Mouse (Mus musculus) embryonic fibroblast, embryonic 13.5 days (primary cell): Measurements from ENCODE around the gene Hemgn. TPM values are rescaled to one million over a fixed set of nuclear protein-coding genes. Genes with fewer than 3 reads are reported as not detected.

Experiments
- H3K27ac ChIP-seq: 2 replicates; pipeline ENCODE4 v1.5.1; 2012; ENCODE audit warnings: low read length, control low read depth, inconsistent platforms; ENCODE audit not compliant: insufficient read depth
- H3K4me1 ChIP-seq: 2 replicates; pipeline ENCODE4 v1.6.1; 2011; ENCODE audit warnings: low read length; ENCODE audit not compliant: control insufficient read depth, insufficient read depth
- H3K4me3 ChIP-seq: 2 replicates; pipeline ENCODE4 v1.5.1; 2011; ENCODE audit warnings: mild to moderate bottlenecking, control low read depth, low read length; ENCODE audit not compliant: insufficient read depth
- CTCF ChIP-seq: IDR thresholded peaks from 2 replicates; pipeline ENCODE4 v1.5.1; 2011; ENCODE audit warnings: mild to moderate bottlenecking, control low read depth, low read length, moderate library complexity, borderline replicate concordance; ENCODE audit not compliant: insufficient read depth
- POLR2A ChIP-seq: IDR thresholded peaks from 2 replicates; pipeline ENCODE4 v1.6.1; 2011; ENCODE audit warnings: low read depth, mild to moderate bottlenecking, control low read depth, low read length, moderate library complexity
- polyA plus RNA-seq: library from polyadenylated mRNA; stranded (reverse); fragments of >200 nt; gene quantifications from 2 replicates; pipeline ENCODE4 v1.2.4, GENCODE M21; 2011; ENCODE audit warnings: low read depth; ENCODE audit not compliant: missing spikeins, insufficient read length

Gene Hemgn
- polyA plus RNA-seq, 1 experiment: not detected

GRCm38 (mm10) chr4:46450519-46451131, 37.3 kb upstream of the Hemgn start, which contains the start of gene Anp32b:
Gene Anp32b (plus strand): TSS chr4:46450902.
- H3K4me3 ChIP-seq: peak within 1 kb of the TSS; percentile 89
- peak within 1 kb of the TSS; percentile 94 for H3K27ac ChIP-seq
- peaks cover 3% of the 10 kb centered on the region; the same call in 1 of the 2 replicates for H3K4me1 ChIP-seq
- peak; percentile 43; the same call in 1 of the 2 replicates for TF ChIP-seq CTCF
- peak; percentile 48 for TF ChIP-seq POLR2A

DNA sequence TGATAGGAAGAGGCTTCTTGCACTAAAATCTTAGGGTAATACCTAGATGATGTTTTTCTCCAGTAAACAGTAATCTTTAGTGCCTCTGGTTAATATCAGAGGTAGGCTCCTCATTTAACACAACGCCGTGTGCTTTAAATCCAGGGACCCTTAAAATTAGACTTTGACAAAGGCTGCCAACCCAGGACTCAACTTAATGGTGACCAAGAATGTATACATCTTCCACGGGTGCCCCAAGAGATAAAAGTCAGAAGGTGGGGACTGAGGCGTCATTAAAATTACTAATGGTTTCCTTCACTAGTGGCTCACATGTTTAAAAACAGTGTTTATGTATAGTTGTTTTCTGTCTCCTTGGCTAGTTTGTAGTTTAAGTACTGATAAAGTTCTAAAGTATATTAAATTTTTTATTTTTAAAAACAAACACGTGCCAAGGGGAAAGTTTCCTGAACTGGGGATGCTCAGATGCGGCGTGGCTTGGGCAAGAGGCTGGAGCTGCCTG, 36.8 kb upstream of the Hemgn start:
- peak overlapping the region; percentile 24 for H3K4me3 ChIP-seq
- H3K4me1 ChIP-seq: peaks cover 3% of the 10 kb centered on the region; the same call in 1 of the 2 replicates
- peak overlapping the region; percentile 53 for H3K27ac ChIP-seq

GRCm38 (mm10) chr4:46448886-46449285, 35.6 kb upstream of the Hemgn start:
- no peak for TF ChIP-seq CTCF
- no peak for TF ChIP-seq POLR2A
- H3K27ac ChIP-seq: no peak overlapping the region
- no peak overlapping the region for H3K4me3 ChIP-seq
- no peaks in the 10 kb centered on the region; the same call in 1 of the 2 replicates for H3K4me1 ChIP-seq

More for the DNA sequence above, 36.8 kb upstream of the Hemgn start:
- TF ChIP-seq POLR2A (no peak), CTCF (no peak)

DNA sequence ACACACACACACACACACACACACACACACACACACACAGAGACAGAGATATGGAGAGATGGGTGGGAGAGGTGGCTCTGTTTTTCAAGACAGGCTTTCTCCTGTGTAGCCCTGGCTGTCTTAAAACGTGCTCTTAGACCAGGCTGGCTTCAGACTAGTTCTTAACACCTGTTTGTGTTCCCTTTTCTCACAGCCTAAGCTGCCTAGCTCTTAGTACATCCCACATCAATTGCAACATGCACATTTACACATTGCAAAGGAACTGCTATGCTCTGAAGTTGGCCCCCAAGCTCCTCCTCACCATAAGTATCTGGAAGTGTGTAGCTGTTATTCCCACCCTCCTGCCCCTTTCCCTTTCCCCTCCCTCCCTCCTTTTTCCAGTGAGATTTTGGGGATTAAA, 34.2 kb upstream of the Hemgn start:
- no peak overlapping the region for H3K4me3 ChIP-seq
- no peaks in the 10 kb centered on the region for H3K4me1 ChIP-seq
- TF ChIP-seq POLR2A (no peak), CTCF (no peak)
- H3K27ac ChIP-seq: no peak overlapping the region

GRCm38 (mm10) chr4:46445237-46445945, 32.1 kb upstream of the Hemgn start:
- no peak overlapping the region for H3K4me3 ChIP-seq
- H3K27ac ChIP-seq: no peak overlapping the region
- no peak for TF ChIP-seq CTCF
- TF ChIP-seq POLR2A: no peak
- H3K4me1 ChIP-seq: no peaks in the 10 kb centered on the region

GRCm38 (mm10) chr4:46442501-46442900, 29.2 kb upstream of the Hemgn start:
- Histone ChIP-seq H3K4me1 (no peaks in the 10 kb centered on the region), H3K27ac (no peak overlapping the region), H3K4me3 (no peak overlapping the region)
- TF ChIP-seq POLR2A (no peak), CTCF (no peak)

GRCm38 (mm10) chr4:46432339-46433036, 19.2 kb upstream of the Hemgn start:
- no peak for TF ChIP-seq POLR2A
- no peak for TF ChIP-seq CTCF
- Histone ChIP-seq H3K4me3 (no peak overlapping the region), H3K4me1 (no peaks in the 10 kb centered on the region), H3K27ac (no peak overlapping the region)

DNA sequence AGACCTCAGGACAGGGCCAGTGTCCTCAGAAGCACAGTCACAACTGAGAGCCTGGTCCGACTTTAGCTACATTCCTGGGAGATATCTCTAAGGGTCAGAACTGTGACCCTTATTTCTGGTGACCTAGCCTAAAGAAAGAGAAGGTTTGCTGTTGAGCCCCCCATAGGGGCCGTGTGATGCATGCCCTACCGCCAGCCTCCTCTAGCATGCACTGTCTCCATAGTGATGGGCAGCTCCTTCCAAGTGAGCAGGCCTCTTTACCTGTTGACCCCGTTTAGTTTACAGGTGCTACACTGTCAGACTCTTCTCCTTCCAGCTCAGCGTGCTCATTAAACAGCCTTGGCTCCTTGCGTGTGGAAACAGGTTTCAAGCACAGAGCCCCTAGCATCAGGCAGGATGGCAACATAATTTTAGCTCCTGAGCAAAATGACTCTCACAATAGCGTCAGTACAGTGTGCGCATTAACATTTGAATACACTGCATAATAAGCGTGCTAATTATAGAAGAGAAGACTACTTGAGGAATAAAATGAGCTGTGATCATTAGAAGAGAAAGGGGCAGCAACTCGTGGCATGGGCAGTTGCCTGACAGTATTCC, 15.7 kb upstream of the Hemgn start:
- Histone ChIP-seq H3K4me3 (no peak overlapping the region), H3K27ac (no peak overlapping the region)
- no peak for TF ChIP-seq POLR2A
- TF ChIP-seq CTCF: no peak

GRCm38 (mm10) chr4:46422625-46423024, 9.3 kb upstream of the Hemgn start:
- H3K27ac ChIP-seq: no peak overlapping the region
- TF ChIP-seq CTCF (no peak), POLR2A (no peak)
- no peak overlapping the region for H3K4me3 ChIP-seq
- H3K4me1 ChIP-seq: no peaks in the 10 kb centered on the region

More for the DNA sequence above, 15.7 kb upstream of the Hemgn start:
- no peaks in the 10 kb centered on the region for H3K4me1 ChIP-seq

- TF ChIP-seq POLR2A (no peak), CTCF (no peak)
- Histone ChIP-seq H3K27ac (no peak overlapping the region), H3K4me1 (no peaks in the 10 kb centered on the region), H3K4me3 (no peak overlapping the region)
These were observed 5.5 kb upstream of the Hemgn start for GRCm38 (mm10) chr4:46418851-46419250.
